Mouse (Mus musculus): ENCODE results near the gene Xrcc1. TPM values are rescaled to one million over a fixed set of nuclear protein-coding genes. Genes with fewer than 3 reads are reported as not detected.
A peak's percentile ranks its signal among the peaks of the same experiment; 100 is the strongest.

Gene Xrcc1
- 112 TPM in 2 replicates for polyA plus RNA-seq (2015; fragmentation: Nextera tagmentation; extraction: Ambion mirVana)

DNA sequence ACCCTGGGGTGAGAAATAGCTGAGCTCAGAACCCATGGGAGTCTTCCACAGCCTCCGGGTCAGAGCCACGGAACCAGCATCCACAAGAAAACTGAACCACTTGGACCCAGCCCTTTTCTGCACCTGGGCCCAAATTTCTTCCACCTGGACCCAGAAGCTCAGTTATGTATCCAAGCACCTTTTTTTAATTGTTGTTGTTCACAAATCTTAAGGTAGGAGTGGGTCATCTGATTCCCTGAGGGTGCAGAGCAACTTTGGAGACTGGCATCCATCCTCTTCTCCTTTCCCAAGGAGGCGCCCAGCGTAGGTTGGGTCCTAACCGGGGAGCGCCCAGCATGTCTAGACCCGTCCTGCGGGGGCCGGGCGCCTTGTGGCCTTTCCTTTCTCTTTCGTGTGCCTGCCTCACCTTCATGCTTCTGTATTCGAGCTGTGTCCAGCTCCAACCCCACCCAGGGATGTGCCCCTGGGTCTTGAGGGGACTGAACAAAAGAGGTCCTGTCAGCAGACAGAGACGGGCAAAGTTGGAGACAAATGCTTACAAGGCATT lies at the start of gene Xrcc1, which contains the start of gene Pinlyp:
Gene Xrcc1, plus strand, starts transcription at position 222 of the 547 bp plus-strand sequence.
Gene Pinlyp, minus strand, starts transcription at position 51 of the 547 bp plus-strand sequence.
- no peaks in the 10 kb centered on the region for H3K9me3 ChIP-seq (ENCODE audit: control insufficient read depth, low read length)
- H3K9ac ChIP-seq (ENCODE audit: low read length): peak within 1 kb of the TSS; percentile 87
- peak within 1 kb of the TSS; percentile 82 for H3K27ac ChIP-seq (ENCODE audit: low read length)
- H3K4me3 ChIP-seq (ENCODE audit: low read length): peak within 1 kb of the TSS; percentile 84
- no peaks in the 10 kb centered on the region for H3K27me3 ChIP-seq (ENCODE audit: control insufficient read depth, insufficient read depth, low read depth, low read length)
- no peak; the same call in 1 of the 2 replicates for ATAC-seq (ENCODE audit: low read depth)
- H3K4me1 ChIP-seq (replicated peaks; ENCODE audit: control insufficient read depth, insufficient read depth, low read length): peaks cover 7% of the 10 kb centered on the region
- 32% methylated on average over 13 of the region's 13 CpGs for WGBS
- H3K4me2 ChIP-seq (ENCODE audit: low read depth, low read length): peak within 1 kb of the TSS; percentile 74
- H3K36me3 ChIP-seq (ENCODE audit: control insufficient read depth, insufficient read depth, low read length): peaks cover 9% of the 10 kb centered on the region

DNA sequence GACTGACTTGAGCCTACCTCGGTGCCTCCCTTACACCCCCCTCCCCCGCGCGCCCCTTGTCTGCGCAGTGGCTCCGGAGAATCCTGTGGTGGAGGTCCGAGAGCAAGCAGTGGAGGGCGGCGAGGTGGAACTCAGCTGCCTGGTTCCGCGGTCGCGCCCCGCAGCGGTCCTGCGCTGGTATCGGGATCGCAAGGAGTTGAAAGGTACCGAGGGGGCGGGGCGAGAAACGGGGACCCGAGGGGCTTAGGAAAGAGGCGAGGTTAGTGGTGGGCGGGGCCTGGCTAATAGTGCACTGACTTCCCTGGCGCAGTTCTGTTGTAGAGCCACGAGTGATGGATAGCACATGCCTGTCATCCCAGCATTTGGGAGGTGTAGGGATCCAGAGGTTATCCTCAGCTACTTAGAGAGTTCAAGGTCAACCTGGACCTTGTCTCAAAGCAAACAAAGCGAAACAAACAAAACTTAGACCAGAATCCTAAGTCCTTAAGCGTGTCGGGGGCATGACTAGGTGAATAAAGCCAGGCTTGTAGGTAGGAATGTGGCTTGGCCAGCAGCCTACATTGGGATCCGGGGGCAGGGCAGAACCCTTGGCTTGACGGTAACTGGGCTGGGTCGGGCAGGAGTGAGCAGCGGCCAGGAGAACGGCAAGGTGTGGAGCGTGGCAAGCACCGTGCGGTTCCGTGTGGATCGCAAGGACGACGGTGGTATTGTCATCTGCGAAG lies 46.1 kb upstream of the Xrcc1 start:
- Histone ChIP-seq H3K9ac (ENCODE audit: low read length) (peak overlapping the region; percentile 39; the same call in 1 of the 2 replicates), H3K4me1 (replicated peaks; ENCODE audit: control insufficient read depth, insufficient read depth, low read length) (peaks cover 7% of the 10 kb centered on the region; the same call in 1 of the 2 replicates), H3K27ac (ENCODE audit: low read length) (no peak overlapping the region), H3K36me3 (ENCODE audit: control insufficient read depth, insufficient read depth, low read length) (no peaks in the 10 kb centered on the region), H3K9me3 (ENCODE audit: control insufficient read depth, low read length) (peaks cover 3% of the 10 kb centered on the region; the same call in 1 of the 2 replicates), H3K27me3 (ENCODE audit: control insufficient read depth, insufficient read depth, low read depth, low read length) (peaks cover 52% of the 10 kb centered on the region), H3K4me2 (ENCODE audit: low read depth, low read length) (peak overlapping the region; percentile 63), H3K4me3 (ENCODE audit: low read length) (peak overlapping the region; percentile 44)
- 10% methylated on average over 43 of the region's 43 CpGs for WGBS
- ATAC-seq (ENCODE audit: low read depth): peak; percentile 53

DNA sequence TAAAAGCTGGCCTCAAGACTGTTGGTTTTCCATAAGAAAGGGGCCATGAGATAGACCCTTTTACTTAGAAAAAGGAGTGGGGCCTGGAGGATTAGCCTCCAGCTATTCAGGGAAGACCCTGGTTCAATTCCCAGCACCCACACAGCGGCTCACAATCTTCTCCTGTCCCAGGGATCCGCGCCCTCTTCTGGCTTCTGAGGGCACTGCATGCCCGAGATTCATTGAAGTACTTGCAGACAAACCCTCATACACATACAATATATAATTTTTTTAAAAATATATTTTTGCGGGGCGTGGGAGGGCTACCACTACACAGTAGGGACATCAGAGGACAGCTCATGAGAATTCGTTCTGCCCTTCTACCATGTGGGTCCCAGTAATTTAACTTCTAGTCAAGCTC lies 45.2 kb upstream of the Xrcc1 start:
- Histone ChIP-seq H3K27ac (ENCODE audit: low read length) (no peak overlapping the region), H3K4me2 (ENCODE audit: low read depth, low read length) (no peak overlapping the region), H3K9me3 (ENCODE audit: control insufficient read depth, low read length) (peaks cover 3% of the 10 kb centered on the region; the same call in 1 of the 2 replicates), H3K4me1 (replicated peaks; ENCODE audit: control insufficient read depth, insufficient read depth, low read length) (peaks cover 9% of the 10 kb centered on the region), H3K4me3 (ENCODE audit: low read length) (no peak overlapping the region), H3K9ac (ENCODE audit: low read length) (no peak overlapping the region), H3K36me3 (ENCODE audit: control insufficient read depth, insufficient read depth, low read length) (no peaks in the 10 kb centered on the region), H3K27me3 (ENCODE audit: control insufficient read depth, insufficient read depth, low read depth, low read length) (peaks cover 52% of the 10 kb centered on the region)
- ATAC-seq (ENCODE audit: low read depth): no peak
- WGBS: 29% methylated on average over 7 of the region's 7 CpGs

DNA sequence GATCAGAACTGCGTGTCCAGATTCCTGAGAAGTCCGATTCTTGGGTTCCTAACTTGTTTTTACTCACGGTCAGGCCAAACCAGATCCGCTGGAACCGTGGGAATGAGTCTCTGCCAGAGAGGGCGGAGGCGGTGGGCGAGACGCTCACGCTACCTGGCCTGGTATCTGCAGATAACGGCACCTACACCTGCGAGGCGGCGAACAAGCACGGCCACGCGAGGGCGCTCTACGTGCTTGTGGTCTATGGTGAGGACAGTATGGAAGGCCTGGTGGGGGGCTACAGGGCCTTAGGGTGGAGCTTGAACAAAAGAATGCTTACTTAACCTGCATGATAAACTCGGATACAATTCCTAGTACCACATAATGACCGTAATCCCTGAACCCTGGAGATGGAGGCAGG lies 44.6 kb upstream of the Xrcc1 start:
- Histone ChIP-seq H3K4me1 (replicated peaks; ENCODE audit: control insufficient read depth, insufficient read depth, low read length) (peaks cover 14% of the 10 kb centered on the region), H3K4me2 (ENCODE audit: low read depth, low read length) (no peak overlapping the region), H3K4me3 (ENCODE audit: low read length) (no peak overlapping the region), H3K27me3 (ENCODE audit: control insufficient read depth, insufficient read depth, low read depth, low read length) (peaks cover 52% of the 10 kb centered on the region), H3K9me3 (ENCODE audit: control insufficient read depth, low read length) (peaks cover 3% of the 10 kb centered on the region; the same call in 1 of the 2 replicates), H3K27ac (ENCODE audit: low read length) (no peak overlapping the region), H3K9ac (ENCODE audit: low read length) (no peak overlapping the region), H3K36me3 (ENCODE audit: control insufficient read depth, insufficient read depth, low read length) (no peaks in the 10 kb centered on the region)
- 40% methylated on average over 21 of the region's 21 CpGs for WGBS
- no peak for ATAC-seq (ENCODE audit: low read depth)

DNA sequence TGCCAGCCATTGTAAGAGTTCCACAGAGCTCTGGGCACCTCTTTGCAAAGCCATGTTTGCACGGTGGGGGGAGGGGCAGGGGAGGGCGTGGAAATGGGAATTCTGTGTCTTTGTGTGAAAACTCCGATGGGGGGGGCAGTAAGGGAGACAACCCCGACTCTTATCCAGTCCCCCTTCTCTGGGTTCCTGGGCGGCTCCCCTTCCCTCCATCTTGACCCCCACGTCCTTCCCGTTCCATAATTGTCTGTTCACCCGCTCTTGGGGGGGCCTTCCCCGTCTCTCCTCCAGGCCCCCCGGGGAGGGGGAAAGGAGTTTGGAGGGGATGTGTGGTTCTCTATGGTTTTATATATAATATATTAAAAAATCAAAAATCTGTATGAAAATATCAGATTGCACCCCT lies 42.1 kb upstream of the Xrcc1 start:
- no peaks in the 10 kb centered on the region for H3K36me3 ChIP-seq (ENCODE audit: control insufficient read depth, insufficient read depth, low read length)
- H3K4me2 ChIP-seq (ENCODE audit: low read depth, low read length): 0 out of 2 replicates have a peak overlapping the region, but pooled peaks have one; percentile 22
- no peak overlapping the region for H3K4me3 ChIP-seq (ENCODE audit: low read length)
- H3K27ac ChIP-seq (ENCODE audit: low read length): no peak overlapping the region
- peaks cover 21% of the 10 kb centered on the region for H3K4me1 ChIP-seq (replicated peaks; ENCODE audit: control insufficient read depth, insufficient read depth, low read length)
- peaks cover 41% of the 10 kb centered on the region for H3K27me3 ChIP-seq (ENCODE audit: control insufficient read depth, insufficient read depth, low read depth, low read length)
- 20% methylated on average over 8 of the region's 10 CpGs for whole genome bisulfite sequencing
- no peak for ATAC-seq (ENCODE audit: low read depth)
- H3K9ac ChIP-seq (ENCODE audit: low read length): no peak overlapping the region
- H3K9me3 ChIP-seq (ENCODE audit: control insufficient read depth, low read length): peaks cover 3% of the 10 kb centered on the region; the same call in 1 of the 2 replicates

DNA sequence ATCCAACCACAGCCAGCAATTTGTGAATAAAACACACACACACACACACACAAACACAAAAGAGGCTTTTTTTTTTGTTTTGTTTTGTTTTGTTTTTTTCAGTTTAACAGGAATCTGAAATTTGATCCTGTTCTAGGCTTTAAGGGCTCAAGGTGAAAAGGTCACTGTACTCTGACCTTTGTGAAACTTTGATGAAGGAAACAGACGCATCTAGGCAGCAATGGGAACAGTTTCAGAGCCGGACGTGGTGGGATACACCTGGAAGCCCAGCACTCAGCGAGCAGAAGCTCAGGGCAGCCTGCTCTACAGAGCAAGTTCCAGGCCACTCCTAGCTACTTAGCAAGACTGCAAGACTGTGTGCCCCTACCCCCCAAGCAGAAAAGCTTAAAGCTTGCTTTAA lies 41.2 kb upstream of the Xrcc1 start:
- Histone ChIP-seq H3K9ac (ENCODE audit: low read length) (no peak overlapping the region), H3K27me3 (ENCODE audit: control insufficient read depth, insufficient read depth, low read depth, low read length) (peaks cover 32% of the 10 kb centered on the region), H3K36me3 (ENCODE audit: control insufficient read depth, insufficient read depth, low read length) (no peaks in the 10 kb centered on the region), H3K4me2 (ENCODE audit: low read depth, low read length) (no peak overlapping the region), H3K9me3 (ENCODE audit: control insufficient read depth, low read length) (peaks cover 3% of the 10 kb centered on the region; the same call in 1 of the 2 replicates), H3K4me1 (replicated peaks; ENCODE audit: control insufficient read depth, insufficient read depth, low read length) (peaks cover 18% of the 10 kb centered on the region), H3K4me3 (ENCODE audit: low read length) (no peak overlapping the region), H3K27ac (ENCODE audit: low read length) (no peak overlapping the region)
- no peak for ATAC-seq (ENCODE audit: low read depth)
- WGBS: 22% methylated on average over 4 of the region's 4 CpGs

DNA sequence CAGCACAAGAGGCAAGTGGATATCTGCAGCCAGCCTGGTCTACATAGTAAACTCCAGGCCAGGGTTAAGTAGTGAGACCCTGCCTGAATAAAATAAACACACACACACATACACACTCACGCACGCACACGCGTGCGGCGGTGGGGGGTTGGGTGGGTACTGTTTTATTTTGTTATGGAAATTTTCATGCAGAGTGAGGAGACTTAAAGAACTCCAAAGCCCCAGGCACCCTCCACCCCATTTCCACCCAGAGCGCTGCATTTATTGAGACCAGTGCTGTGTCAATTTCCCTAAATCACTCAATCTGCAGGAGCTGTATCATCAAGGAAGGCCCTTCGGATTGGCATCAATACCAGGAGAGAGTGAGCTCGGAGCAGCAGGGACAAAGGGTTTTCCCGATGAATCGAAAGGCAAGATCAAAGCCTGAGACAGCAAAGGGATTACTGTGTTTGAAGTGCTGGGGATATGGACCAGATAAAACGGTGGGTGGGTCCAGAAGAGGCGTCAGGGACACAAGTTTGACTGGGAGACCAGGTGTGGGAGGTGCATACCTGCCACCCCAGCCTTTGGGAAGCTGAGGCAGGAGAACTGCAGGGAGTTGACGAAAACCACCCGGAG lies 40.5 kb upstream of the Xrcc1 start:
- peaks cover 25% of the 10 kb centered on the region for H3K27me3 ChIP-seq (ENCODE audit: control insufficient read depth, insufficient read depth, low read depth, low read length)
- H3K27ac ChIP-seq (ENCODE audit: low read length): no peak overlapping the region
- H3K4me3 ChIP-seq (ENCODE audit: low read length): no peak overlapping the region
- H3K4me1 ChIP-seq (replicated peaks; ENCODE audit: control insufficient read depth, insufficient read depth, low read length): peaks cover 17% of the 10 kb centered on the region
- WGBS: 26% methylated on average over 15 of the region's 15 CpGs
- no peak overlapping the region for H3K9ac ChIP-seq (ENCODE audit: low read length)
- H3K36me3 ChIP-seq (ENCODE audit: control insufficient read depth, insufficient read depth, low read length): no peaks in the 10 kb centered on the region
- no peak for ATAC-seq (ENCODE audit: low read depth)
- H3K9me3 ChIP-seq (ENCODE audit: control insufficient read depth, low read length): peaks cover 3% of the 10 kb centered on the region; the same call in 1 of the 2 replicates
- peak overlapping the region; percentile 68 for H3K4me2 ChIP-seq (ENCODE audit: low read depth, low read length)

DNA sequence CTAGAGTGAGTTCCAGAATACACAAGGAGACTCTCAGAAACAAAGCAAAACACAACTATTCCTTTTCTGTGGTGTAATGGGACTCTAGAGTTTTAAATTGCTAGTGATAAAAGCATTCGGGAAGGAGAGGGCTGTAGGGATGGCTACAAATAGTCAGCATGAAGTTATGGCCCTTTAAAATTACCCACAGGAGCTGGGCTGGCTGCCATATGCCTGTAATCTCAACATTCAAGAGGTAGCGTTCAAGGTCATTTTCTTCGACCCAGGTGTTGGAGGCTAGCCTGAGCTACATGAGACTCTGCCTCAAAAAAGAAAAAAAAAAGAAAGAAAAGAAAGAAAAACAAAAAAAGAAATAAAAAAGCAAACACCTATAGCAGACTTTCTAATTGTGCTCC lies 40.0 kb upstream of the Xrcc1 start:
- Histone ChIP-seq H3K4me3 (ENCODE audit: low read length) (peak overlapping the region; percentile 83), H3K36me3 (ENCODE audit: control insufficient read depth, insufficient read depth, low read length) (no peaks in the 10 kb centered on the region), H3K27ac (ENCODE audit: low read length) (peak overlapping the region; percentile 99), H3K4me1 (replicated peaks; ENCODE audit: control insufficient read depth, insufficient read depth, low read length) (peaks cover 17% of the 10 kb centered on the region), H3K9ac (ENCODE audit: low read length) (peak overlapping the region; percentile 98), H3K4me2 (ENCODE audit: low read depth, low read length) (peak overlapping the region; percentile 68), H3K27me3 (ENCODE audit: control insufficient read depth, insufficient read depth, low read depth, low read length) (peaks cover 21% of the 10 kb centered on the region), H3K9me3 (ENCODE audit: control insufficient read depth, low read length) (0 out of 2 replicates have a peak, but pooled peaks cover under 1% of the 10 kb centered on the region)
- no peak for ATAC-seq (ENCODE audit: low read depth)
- 16% methylated on average over 3 of the region's 3 CpGs for WGBS

DNA sequence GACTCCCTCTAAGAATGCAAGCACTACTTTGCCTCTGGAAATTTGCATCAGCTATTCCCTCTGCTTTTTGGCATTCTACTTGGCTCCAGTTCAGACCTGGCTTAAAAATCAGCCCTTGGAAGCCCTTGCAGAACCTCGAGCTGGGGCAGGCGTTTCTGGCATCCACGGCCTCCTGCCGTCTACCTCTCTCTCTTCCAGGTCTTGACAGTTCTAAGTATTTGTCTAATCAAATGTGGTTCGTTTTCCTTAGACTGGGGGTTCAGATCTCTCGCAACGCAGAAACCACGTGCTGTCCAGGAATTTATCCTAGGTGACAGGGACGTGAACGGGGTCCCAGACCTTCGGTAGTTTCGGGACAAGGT lies 39.6 kb upstream of the Xrcc1 start:
- Histone ChIP-seq H3K4me3 (ENCODE audit: low read length) (peak overlapping the region; percentile 83), H3K36me3 (ENCODE audit: control insufficient read depth, insufficient read depth, low read length) (no peaks in the 10 kb centered on the region), H3K9ac (ENCODE audit: low read length) (peak overlapping the region; percentile 98), H3K9me3 (ENCODE audit: control insufficient read depth, low read length) (no peaks in the 10 kb centered on the region), H3K27ac (ENCODE audit: low read length) (peak overlapping the region; percentile 99), H3K27me3 (ENCODE audit: control insufficient read depth, insufficient read depth, low read depth, low read length) (peaks cover 17% of the 10 kb centered on the region), H3K4me1 (replicated peaks; ENCODE audit: control insufficient read depth, insufficient read depth, low read length) (peaks cover 17% of the 10 kb centered on the region), H3K4me2 (ENCODE audit: low read depth, low read length) (peak overlapping the region; percentile 68)
- peak; percentile 10; the same call in 1 of the 2 replicates for ATAC-seq (ENCODE audit: low read depth)
- WGBS: 2% methylated on average over 12 of the region's 12 CpGs
